Mouse (Mus musculus) heart, embryonic 14.5 days (tissue): Measurements from ENCODE around the gene Slc41a3. TPM values are rescaled to one million over a fixed set of nuclear protein-coding genes. Genes with fewer than 3 reads are reported as not detected.

ENCODE experiments used
- ATAC-seq: fragments of 200-750 bp; cut with Nextera tagmentation; 2 replicates; pipeline ENCODE4 v1.8.0; 2017; ENCODE audit warnings: low read depth, moderate TSS enrichment; ENCODE audit not compliant: insufficient number of reproducible peaks, insufficient read depth, low FRiP score
- H3K27ac ChIP-seq, 2 experiments: fragments of 200-500 bp in 1 of 2; fragments of 300-500 bp in 1 of 2; sonication (generic) in 1 of 2; replicated peaks in 1 of 2; 2 replicates each; pipeline ENCODE4 v1.5.1; 2012 to 2014; ENCODE audit warnings: low read depth in 2 of 2, low read length in 2 of 2, control low read depth in 1 of 2, mild to moderate bottlenecking in 1 of 2, mixed read lengths in 1 of 2; ENCODE audit not compliant: control insufficient read depth in 1 of 2, insufficient read depth in 1 of 2
- H3K27me3 ChIP-seq: fragments of 300-500 bp; sonication (generic); 2 replicates; pipeline ENCODE4 v1.6.1; 2014; ENCODE audit warnings: mild to moderate bottlenecking, low read length, control low read depth; ENCODE audit not compliant: control insufficient read depth, insufficient read depth
- H3K36me3 ChIP-seq: fragments of 300-500 bp; sonication (generic); 2 replicates; pipeline ENCODE4 v1.6.1; 2014; ENCODE audit warnings: mild to moderate bottlenecking, control low read depth, low read length, mixed read lengths; ENCODE audit not compliant: control insufficient read depth, insufficient read depth
- H3K4me1 ChIP-seq, 2 experiments: fragments of 200-500 bp in 1 of 2; fragments of 300-500 bp in 1 of 2; sonication (generic) in 1 of 2; 2 replicates each; pipeline ENCODE4 v1.6.1; 2012 to 2014; ENCODE audit warnings: low read length in 2 of 2, control low read depth in 1 of 2, mixed read lengths in 1 of 2; ENCODE audit not compliant: control insufficient read depth in 2 of 2, insufficient read depth in 2 of 2
- H3K4me2 ChIP-seq: fragments of 300-500 bp; sonication (generic); 2 replicates; pipeline ENCODE4 v1.6.1; 2014; ENCODE audit warnings: mild to moderate bottlenecking, low read length
- H3K4me3 ChIP-seq, 2 experiments: fragments of 200-500 bp in 1 of 2; fragments of 300-500 bp in 1 of 2; sonication (generic) in 1 of 2; 2 replicates each; pipeline ENCODE4 v1.5.1; 2012 to 2014; ENCODE audit warnings: low read length in 2 of 2, mild to moderate bottlenecking in 2 of 2, control low read depth in 1 of 2, low read depth in 1 of 2, moderate library complexity in 1 of 2; ENCODE audit not compliant: control insufficient read depth in 1 of 2, insufficient read depth in 1 of 2
- H3K9ac ChIP-seq: fragments of 300-500 bp; sonication (generic); 2 replicates; pipeline ENCODE4 v1.6.1; 2014; ENCODE audit warnings: mild to moderate bottlenecking, low read length
- H3K9me3 ChIP-seq: fragments of 300-500 bp; sonication (generic); 2 replicates; pipeline ENCODE4 v1.6.1; 2016; ENCODE audit warnings: low read length, control low read depth; ENCODE audit not compliant: control insufficient read depth
- WGBS: fragments of 180-500 bp; shearing (Covaris S2); extraction: QIAGEN DNeasy Blood & Tissue Kit; methylation state at CpG from one replicate; pipeline ENCODE4 v1.1.7; 2014; 5-methylcytosine and 5-hydroxymethylcytosine counted together
- microRNA-seq: library from miRNA; unstranded; fragments of <30 nt; microRNA quantifications from one replicate; pipeline ENCODE4, GENCODE M21; 2016
- polyA plus RNA-seq: library from polyadenylated mRNA; unstranded; fragments of >200 nt; fragmentation: Nextera tagmentation; extraction: Ambion mirVana; gene quantifications from 2 replicates; pipeline ENCODE4 v1.2.1, GENCODE M21; 2014

The Slc41a3 gene
- polyA plus RNA-seq, 1 experiment from 2014 or later: 12.8 TPM

DNA sequence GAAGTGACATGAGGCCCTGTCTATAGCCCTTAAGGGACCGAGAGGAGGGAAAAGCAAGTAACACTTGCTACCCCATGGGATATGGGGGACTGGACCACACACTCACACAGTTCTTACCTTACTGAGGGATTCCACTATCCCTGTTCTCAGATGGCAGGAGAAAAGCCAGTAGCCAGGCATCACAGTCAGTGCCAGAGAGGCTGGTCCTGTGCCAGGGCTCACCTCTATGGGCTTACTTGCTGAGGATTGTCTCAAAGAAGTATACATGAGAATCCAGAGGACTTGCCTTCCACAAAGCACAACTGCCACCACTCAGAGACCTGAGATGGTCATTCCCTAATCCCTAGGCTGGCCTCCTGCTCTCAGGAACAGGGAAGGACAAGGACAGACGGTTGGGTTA is 87.9 kb downstream of the Slc41a3 start:
- WGBS: 95% methylated on average over 2 of the region's 2 CpGs
- Histone ChIP-seq H3K36me3 (peaks cover 71% of the 10 kb centered on the region), H3K4me3 (no peak overlapping the region), H3K27me3 (no peaks in the 10 kb centered on the region), H3K4me1 (peaks cover 23 to 51% of the 10 kb centered on the region in 2 experiments), H3K9me3 (no peaks in the 10 kb centered on the region), H3K4me2 (no peak overlapping the region), H3K9ac (no peak overlapping the region), H3K27ac (no peak overlapping the region)
- no peak for ATAC-seq

GRCm38 (mm10) chr6:90695754-90696153 is 91.2 kb downstream of the Slc41a3 start:
- no peak for ATAC-seq
- H3K36me3 ChIP-seq: peaks cover 39% of the 10 kb centered on the region
- H3K27ac ChIP-seq: peak overlapping the region in 1 of 2 experiments; percentile 17; a peak in 1 of 4 replicates
- WGBS: 67% methylated on average over 1 of the region's 1 CpGs
- H3K27me3 ChIP-seq: no peaks in the 10 kb centered on the region
- no peak overlapping the region for H3K4me2 ChIP-seq
- H3K4me3 ChIP-seq: no peak overlapping the region
- H3K4me1 ChIP-seq: peaks cover 35 to 54% of the 10 kb centered on the region in 2 experiments
- 0 out of 2 replicates have a peak overlapping the region, but pooled peaks have one; percentile 18 for H3K9ac ChIP-seq
- no peaks in the 10 kb centered on the region for H3K9me3 ChIP-seq

Small RNAs within 50 kb of the gene (microRNA-seq; reads per million reads assigned to microRNA genes)
- gene Gm24816: not detected

Other genes starting within 250 kb of the Slc41a3 start
- gene Zxdc, start 235.2 kb upstream of the Slc41a3 start, polyA plus RNA-seq: 11.0 and 11.5 TPM in 2 replicates
- gene Cfap100, start 175.9 kb upstream of the Slc41a3 start, polyA plus RNA-seq: 0.24 and 0.30 TPM in 2 replicates
- gene Klf15, start 142.1 kb upstream of the Slc41a3 start, polyA plus RNA-seq: 13.1 and 14.9 TPM in 2 replicates
- 0.59 and 1.1 TPM in 2 replicates for gene Aldh1l1, start 118.3 kb upstream of the Slc41a3 start, polyA plus RNA-seq